Mouse (Mus musculus) liver, adult 2 months (tissue): ENCODE data around the gene Gm1123. TPM values are rescaled to one million over a fixed set of nuclear protein-coding genes. Genes with fewer than 3 reads are reported as not detected.

Source experiments
- DNase-seq: peaks from one replicate; pipeline ENCODE4 v3.0.0-alpha.2; 2011; ENCODE audit warnings: low read depth, low spot score; ENCODE audit errors: extremely low read depth
- H3K27ac ChIP-seq: fragments of 200-500 bp; replicated peaks from 2 replicates; pipeline ENCODE4 v1.5.1; 2012; ENCODE audit warnings: low read depth, mild to moderate bottlenecking, control low read depth, inconsistent platforms, low read length; ENCODE audit not compliant: insufficient read depth
- H3K27me3 ChIP-seq: fragments of 200-500 bp; 2 replicates; pipeline ENCODE4 v1.6.1; 2012; ENCODE audit warnings: mild to moderate bottlenecking, moderate library complexity, low read length, inconsistent platforms; ENCODE audit not compliant: control insufficient read depth, insufficient read depth
- H3K36me3 ChIP-seq: fragments of 200-500 bp; 2 replicates; pipeline ENCODE4 v1.6.1; 2012; ENCODE audit warnings: low read length, inconsistent platforms; ENCODE audit not compliant: control insufficient read depth, insufficient read depth
- H3K4me1 ChIP-seq: fragments of 200-500 bp; 2 replicates; pipeline ENCODE4 v1.6.1; 2011; ENCODE audit warnings: low read length; ENCODE audit not compliant: control insufficient read depth, insufficient read depth
- H3K4me3 ChIP-seq: fragments of 200-500 bp; 2 replicates; pipeline ENCODE4 v1.5.1; 2011; ENCODE audit warnings: low read depth, mild to moderate bottlenecking, control low read depth, low read length, moderate library complexity; ENCODE audit not compliant: insufficient read depth
- H3K79me2 ChIP-seq: fragments of 200-500 bp; 2 replicates; pipeline ENCODE4 v1.6.1; 2012; ENCODE audit warnings: inconsistent platforms, mild to moderate bottlenecking, low read length, moderate library complexity; ENCODE audit not compliant: control insufficient read depth, insufficient read depth
- H3K9ac ChIP-seq: fragments of 200-500 bp; 2 replicates; pipeline ENCODE4 v1.6.1; 2012; ENCODE audit warnings: low read depth, mild to moderate bottlenecking, control low read depth, inconsistent platforms, low read length
- CTCF ChIP-seq: fragments of 200-500 bp; IDR thresholded peaks from 2 replicates; pipeline ENCODE4 v1.5.1; 2011; ENCODE audit warnings: low read depth, low read length, control low read depth
- POLR2A ChIP-seq: fragments of 200-500 bp; IDR thresholded peaks from 2 replicates; pipeline ENCODE4 v1.6.1; 2011; ENCODE audit warnings: low read length, control low read depth; ENCODE audit not compliant: insufficient read depth; ENCODE audit errors: extremely low read depth
- WGBS: fragments of 180-500 bp; shearing (Covaris S2); methylation state at CpG from one replicate; pipeline ENCODE4 v1.1.7; 2018; 5-methylcytosine and 5-hydroxymethylcytosine counted together
- polyA plus RNA-seq: library from polyadenylated mRNA; depleted of rRNA; stranded (reverse); fragments of >200 nt; gene quantifications from 2 replicates; pipeline ENCODE4 v1.2.3, GENCODE M21; 2012
- total RNA-seq: library from RNA; depleted of rRNA; stranded (reverse); fragments of >200 nt; gene quantifications from 2 replicates; pipeline ENCODE4 v1.2.3, GENCODE M21; 2014

The Gm1123 gene
- total and polyA plus RNA-seq, 2 experiments, result not detected

GRCm38 (mm10) chr9:99021166-99021565 is 14.3 kb downstream of the Gm1123 start:
- Histone ChIP-seq H3K4me1 (no peaks in the 10 kb centered on the region), H3K4me3 (no peak overlapping the region), H3K27me3 (no peaks in the 10 kb centered on the region), H3K27ac (no peak overlapping the region), H3K9ac (no peak overlapping the region), H3K36me3 (no peaks in the 10 kb centered on the region), H3K79me2 (no peaks in the 10 kb centered on the region)
- WGBS, result 57% methylated on average over 5 of the region's 5 CpGs
- no peak for DNase-seq
- TF ChIP-seq CTCF (no peak), POLR2A (no peak)

GRCm38 (mm10) chr9:99017679-99018078 is 17.8 kb downstream of the Gm1123 start:
- Histone ChIP-seq H3K4me1 (no peaks in the 10 kb centered on the region), H3K79me2 (no peaks in the 10 kb centered on the region), H3K36me3 (no peaks in the 10 kb centered on the region), H3K27me3 (no peaks in the 10 kb centered on the region), H3K27ac (no peak overlapping the region), H3K9ac (no peak overlapping the region), H3K4me3 (no peak overlapping the region)
- 58% methylated on average over 6 of the region's 6 CpGs for WGBS
- no peak for DNase-seq
- TF ChIP-seq POLR2A, result no peak
- no peak for TF ChIP-seq CTCF

- TF ChIP-seq POLR2A, result no peak
- no peak for TF ChIP-seq CTCF
- no peak overlapping the region for H3K9ac ChIP-seq
- H3K4me3 ChIP-seq, result no peak overlapping the region
- DNase-seq, result no peak
- H3K4me1 ChIP-seq, result no peaks in the 10 kb centered on the region
- H3K79me2 ChIP-seq, result no peaks in the 10 kb centered on the region
- H3K27me3 ChIP-seq, result no peaks in the 10 kb centered on the region
- no peak overlapping the region for H3K27ac ChIP-seq
- H3K36me3 ChIP-seq, result no peaks in the 10 kb centered on the region
- WGBS, result 82% methylated on average over 3 of the region's 3 CpGs
Observed at GRCm38 (mm10) chr9:99016759-99017158, 18.8 kb downstream of the Gm1123 start.

- Histone ChIP-seq H3K36me3 (no peaks in the 10 kb centered on the region), H3K4me3 (no peak overlapping the region), H3K9ac (no peak overlapping the region), H3K27me3 (no peaks in the 10 kb centered on the region), H3K79me2 (no peaks in the 10 kb centered on the region), H3K27ac (no peak overlapping the region), H3K4me1 (no peaks in the 10 kb centered on the region)
- TF ChIP-seq POLR2A (no peak), CTCF (no peak)
- DNase-seq, result no peak
- WGBS, result 81% methylated on average over 3 of the region's 3 CpGs
Observed at GRCm38 (mm10) chr9:99016301-99016700, 19.2 kb downstream of the Gm1123 start.

GRCm38 (mm10) chr9:99009898-99010199 is 25.7 kb downstream of the Gm1123 start:
- TF ChIP-seq POLR2A (no peak), CTCF (no peak)
- H3K27me3 ChIP-seq, result no peaks in the 10 kb centered on the region
- H3K36me3 ChIP-seq, result no peaks in the 10 kb centered on the region
- H3K27ac ChIP-seq, result no peak overlapping the region
- no peaks in the 10 kb centered on the region for H3K4me1 ChIP-seq
- H3K9ac ChIP-seq, result no peak overlapping the region
- 91% methylated on average over 3 of the region's 3 CpGs for WGBS
- no peaks in the 10 kb centered on the region for H3K79me2 ChIP-seq
- DNase-seq, result no peak
- no peak overlapping the region for H3K4me3 ChIP-seq

GRCm38 (mm10) chr9:99009069-99009897 is 26.2 kb downstream of the Gm1123 start:
- no peak overlapping the region for H3K4me3 ChIP-seq
- H3K27ac ChIP-seq, result no peak overlapping the region
- no peak overlapping the region for H3K9ac ChIP-seq
- H3K36me3 ChIP-seq, result no peaks in the 10 kb centered on the region
- no peaks in the 10 kb centered on the region for H3K79me2 ChIP-seq
- WGBS, result 82% methylated on average over 12 of the region's 12 CpGs
- no peaks in the 10 kb centered on the region for H3K4me1 ChIP-seq
- no peaks in the 10 kb centered on the region for H3K27me3 ChIP-seq
- DNase-seq, result no peak
- TF ChIP-seq CTCF (no peak), POLR2A (no peak)
